13 mouse cellular contexts compared by ENCODE assay signal in the genomic region with DNA sequence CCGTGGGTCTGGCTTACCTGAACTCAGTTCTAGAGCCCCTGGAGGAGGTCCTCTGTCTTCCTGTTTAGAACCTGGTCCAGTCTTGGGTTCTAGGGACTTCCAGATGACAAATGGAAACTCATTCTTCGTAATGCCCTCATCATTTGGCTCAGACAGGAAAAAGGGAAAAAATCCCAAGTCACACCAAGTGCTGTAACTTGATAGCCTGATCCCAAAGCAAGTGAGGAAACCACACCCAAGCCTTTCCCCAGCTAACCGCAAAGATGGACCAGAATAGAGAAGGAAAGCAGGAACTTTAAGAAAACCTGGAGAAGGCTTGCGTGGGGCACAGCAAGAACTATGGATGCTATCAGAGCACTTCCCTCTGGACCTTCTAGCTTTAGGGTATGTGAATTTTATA.
DNase-seq lines count a peak whose midpoint lies in the region; ATAC-seq lines count a peak whose summit lies in the region.
"Had no signal": no experiment of that assay in that cellular context is flagged by ENCODE, and none has a peak within 500 bp of the region (broad histone marks: within the 10 kb centered on the region; RNA-seq: fewer than 3 reads in every experiment).

No protein-coding gene starts in this region.

- H3K27me3 ChIP-seq in heart, embryonic 10.5 days (ENCODE audit: insufficient read depth, poor library complexity, severe bottlenecking), result no peaks in the 10 kb centered on the region
- no peaks in the 10 kb centered on the region for H3K27me3 ChIP-seq in hindbrain, embryonic 16.5 days (replicated peaks; ENCODE audit: control insufficient read depth, insufficient read depth, low read length)
- no peaks in the 10 kb centered on the region for H3K27me3 ChIP-seq in midbrain, embryonic 16.5 days (ENCODE audit: control insufficient read depth, insufficient read depth, low read depth, low read length)
- H3K27me3 ChIP-seq: CH12.LX; limb, embryonic 15.5 days; stomach, embryonic 15.5 days had no signal

- ATAC-seq in hindbrain, embryonic 16.5 days, result no peak
- no peak for ATAC-seq in megakaryocyte-erythroid progenitor cell, adult 5-6 weeks (replicated peaks; ENCODE audit: low FRiP score, low TSS enrichment, poor library complexity, severe bottlenecking)
- no peak for ATAC-seq in midbrain, embryonic 16.5 days

- no peak overlapping the region for H3K4me3 ChIP-seq in heart, embryonic 10.5 days
- no peak overlapping the region for H3K4me3 ChIP-seq in hindbrain, embryonic 16.5 days (ENCODE audit: low read length)
- H3K4me3 ChIP-seq in midbrain, embryonic 16.5 days (ENCODE audit: low read depth, low read length), result no peak overlapping the region
- H3K4me3 ChIP-seq: forebrain, embryonic 10.5 days; limb, embryonic 15.5 days; stomach, embryonic 15.5 days had no signal

- no peaks in the 10 kb centered on the region for H3K36me3 ChIP-seq in heart, embryonic 10.5 days
- no peaks in the 10 kb centered on the region for H3K36me3 ChIP-seq in hindbrain, embryonic 16.5 days (ENCODE audit: control insufficient read depth, insufficient read depth, low read length)
- no peaks in the 10 kb centered on the region for H3K36me3 ChIP-seq in midbrain, embryonic 16.5 days (ENCODE audit: control insufficient read depth, insufficient read depth, low read length)
- H3K36me3 ChIP-seq: forebrain, embryonic 10.5 days; limb, embryonic 15.5 days; stomach, embryonic 15.5 days had no signal

- no peak overlapping the region for H3K4me2 ChIP-seq in hindbrain, embryonic 16.5 days (ENCODE audit: low read length)
- H3K4me2 ChIP-seq in midbrain, embryonic 16.5 days (ENCODE audit: low read length), result no peak overlapping the region
- H3K4me2 ChIP-seq: limb, embryonic 15.5 days; lung, embryonic 14.5 days; stomach, embryonic 15.5 days had no signal

- 40% methylated on average over 4 of the region's 4 CpGs for WGBS in heart, embryonic 10.5 days
- WGBS in hindbrain, embryonic 16.5 days, result 72% methylated on average over 4 of the region's 4 CpGs
- 76% methylated on average over 4 of the region's 4 CpGs for WGBS in midbrain, embryonic 16.5 days

- H3K9me3 ChIP-seq in heart, embryonic 10.5 days, result no peaks in the 10 kb centered on the region
- no peaks in the 10 kb centered on the region for H3K9me3 ChIP-seq in hindbrain, embryonic 16.5 days (ENCODE audit: control insufficient read depth, low read length)
- no peaks in the 10 kb centered on the region for H3K9me3 ChIP-seq in midbrain, embryonic 16.5 days (replicated peaks; ENCODE audit: control insufficient read depth, low read length, poor library complexity, severe bottlenecking)
- H3K9me3 ChIP-seq: forebrain, embryonic 10.5 days; limb, embryonic 15.5 days; stomach, embryonic 15.5 days had no signal

- H3K27ac ChIP-seq in heart, embryonic 10.5 days, result no peak overlapping the region
- no peak overlapping the region for H3K27ac ChIP-seq in hindbrain, embryonic 16.5 days (ENCODE audit: low read depth, low read length)
- H3K27ac ChIP-seq in midbrain, embryonic 16.5 days (ENCODE audit: low read length), result no peak overlapping the region
- H3K27ac ChIP-seq: forebrain, embryonic 10.5 days; limb, embryonic 15.5 days; stomach, embryonic 15.5 days had no signal

- H3K4me1 ChIP-seq in heart, embryonic 10.5 days, result peaks cover 26% of the 10 kb centered on the region
- no peaks in the 10 kb centered on the region for H3K4me1 ChIP-seq in hindbrain, embryonic 16.5 days (ENCODE audit: control insufficient read depth, insufficient read depth, low read depth, low read length)
- peaks cover 3% of the 10 kb centered on the region; the same call in 1 of the 2 replicates for H3K4me1 ChIP-seq in midbrain, embryonic 16.5 days (ENCODE audit: control insufficient read depth, insufficient read depth, low read length)

- no peak overlapping the region for H3K9ac ChIP-seq in hindbrain, embryonic 16.5 days (ENCODE audit: low read depth, low read length)
- no peak overlapping the region for H3K9ac ChIP-seq in midbrain, embryonic 16.5 days (ENCODE audit: low read depth, low read length)
- H3K9ac ChIP-seq: limb, embryonic 15.5 days; lung, embryonic 14.5 days; stomach, embryonic 15.5 days had no signal

- DNase-seq in heart, adult 11 months, result peak; percentile 95
- no peak for DNase-seq in heart, embryonic 10.5 days (ENCODE audit: low spot score)
- DNase-seq in lung, postnatal 36 days, result peak; percentile 34
- DNase-seq in lung, postnatal 14 days, result no peak
- peak; percentile 61 for DNase-seq in heart, adult 8-10 months (ENCODE audit: low spot score)

Comparison
In these comparisons a context has a peak if more than half of its experiments do, and no peak if none do; other contexts are left out.
1. DNase-seq: peak in heart, adult 11 months (single experiment), lung, postnatal 36 days (single experiment) and heart, adult 8-10 months (single experiment); none in heart, embryonic 10.5 days (single experiment) and lung, postnatal 14 days (single experiment).